In genomic region chr12:83488211-83488941, GRCm38 (mm10) we compare ENCODE assay signal across 8 mouse cellular contexts. TPM values are rescaled to one million over a fixed set of nuclear protein-coding genes. Genes with fewer than 3 reads are reported as not detected.
DNase-seq lines count a peak whose midpoint lies in the region; ATAC-seq and TF ChIP-seq lines count a peak whose summit lies in the region.

No protein-coding gene starts in this region.

- peak overlapping the region; percentile 98 for H3K4me2 ChIP-seq in hindbrain, postnatal 0 days (ENCODE audit: low read depth, low read length)
- H3K4me2 ChIP-seq in liver, embryonic 13.5 days = peak overlapping the region; percentile 95
- H3K4me2 ChIP-seq in neural tube, embryonic 15.5 days = peak overlapping the region; percentile 98

- peaks cover 59% of the 10 kb centered on the region for H3K27me3 ChIP-seq in forebrain, embryonic 10.5 days (ENCODE audit: poor library complexity, severe bottlenecking)
- no peaks in the 10 kb centered on the region for H3K27me3 ChIP-seq in hindbrain, postnatal 0 days (ENCODE audit: insufficient read depth, low read length)
- H3K27me3 ChIP-seq in liver, embryonic 13.5 days = peaks cover 41% of the 10 kb centered on the region
- H3K27me3 ChIP-seq in neural tube, embryonic 15.5 days (replicated peaks) = no peaks in the 10 kb centered on the region

- no peak for ATAC-seq in hindbrain, postnatal 0 days
- no peak for ATAC-seq in liver, embryonic 13.5 days (ENCODE audit: low read depth)
- no peak for ATAC-seq in neural tube, embryonic 15.5 days (ENCODE audit: low FRiP score)
- no peak for ATAC-seq in monocyte, adult 5-6 weeks (replicated peaks; ENCODE audit: insufficient number of reproducible peaks, low FRiP score, low TSS enrichment, poor library complexity, severe bottlenecking)

- peak overlapping the region; percentile 67 for H3K4me3 ChIP-seq in brown adipose tissue, adult 24 weeks (ENCODE audit: insufficient read depth, low read depth, low read length)
- H3K4me3 ChIP-seq in forebrain, embryonic 10.5 days = peak overlapping the region; percentile 74
- peak overlapping the region; percentile 81 for H3K4me3 ChIP-seq in hindbrain, postnatal 0 days (ENCODE audit: low read length)
- peak overlapping the region; percentile 89 for H3K4me3 ChIP-seq in liver, embryonic 13.5 days (replicated peaks)
- peak overlapping the region; percentile 82 for H3K4me3 ChIP-seq in neural tube, embryonic 15.5 days (replicated peaks)

- DNase-seq in right cerebral cortex, postnatal 25 days = peak; percentile 6
- no peak for DNase-seq in right cerebral cortex, postnatal 4 days
- DNase-seq in forebrain, embryonic 10.5 days (ENCODE audit: extremely low spot score, low spot score) = peak; percentile 46
- DNase-seq in hindbrain, postnatal 0 days (ENCODE audit: low spot score) = no peak
- peak; percentile 32 for DNase-seq in liver, embryonic 13.5 days

- no peak for TF ChIP-seq CTCF in hindbrain, postnatal 0 days (IDR thresholded peaks at IDR 0.05; ENCODE audit: low read depth)

- WGBS in forebrain, embryonic 10.5 days = under 1% methylated on average over 29 of the region's 29 CpGs
- under 1% methylated on average over 29 of the region's 29 CpGs for WGBS in hindbrain, postnatal 0 days
- under 1% methylated on average over 29 of the region's 29 CpGs for WGBS in liver, embryonic 13.5 days (ENCODE audit: insufficient replicate concordance)
- 0% methylated on average over 29 of the region's 29 CpGs for WGBS in neural tube, embryonic 15.5 days

- no peaks in the 10 kb centered on the region for H3K36me3 ChIP-seq in forebrain, embryonic 10.5 days (replicated peaks)
- no peaks in the 10 kb centered on the region for H3K36me3 ChIP-seq in hindbrain, postnatal 0 days (ENCODE audit: insufficient read depth, low read length)
- H3K36me3 ChIP-seq in liver, embryonic 13.5 days = no peaks in the 10 kb centered on the region
- no peaks in the 10 kb centered on the region for H3K36me3 ChIP-seq in neural tube, embryonic 15.5 days

- H3K4me1 ChIP-seq in brown adipose tissue, adult 24 weeks (ENCODE audit: control insufficient read depth, insufficient read depth, insufficient read length, low read length) = no peaks in the 10 kb centered on the region
- H3K4me1 ChIP-seq in forebrain, embryonic 10.5 days = peaks cover 44% of the 10 kb centered on the region
- no peaks in the 10 kb centered on the region for H3K4me1 ChIP-seq in hindbrain, postnatal 0 days (ENCODE audit: insufficient read depth, low read length)
- peaks cover 49% of the 10 kb centered on the region for H3K4me1 ChIP-seq in liver, embryonic 13.5 days (replicated peaks)
- H3K4me1 ChIP-seq in neural tube, embryonic 15.5 days = peaks cover 31% of the 10 kb centered on the region

- peaks cover 7% of the 10 kb centered on the region; the same call in 1 of the 2 replicates for H3K9me3 ChIP-seq in forebrain, embryonic 10.5 days
- peaks cover 3% of the 10 kb centered on the region; the same call in 1 of the 2 replicates for H3K9me3 ChIP-seq in hindbrain, postnatal 0 days (ENCODE audit: low read length)
- H3K9me3 ChIP-seq in liver, embryonic 13.5 days (replicated peaks) = peaks cover 3% of the 10 kb centered on the region
- H3K9me3 ChIP-seq in neural tube, embryonic 15.5 days (replicated peaks) = no peaks in the 10 kb centered on the region

- peak overlapping the region; percentile 46 for H3K27ac ChIP-seq in brown adipose tissue, adult 24 weeks (replicated peaks; ENCODE audit: low read depth, low read length)
- H3K27ac ChIP-seq in forebrain, embryonic 10.5 days = no peak overlapping the region
- H3K27ac ChIP-seq in hindbrain, postnatal 0 days = peak overlapping the region; percentile 90
- peak overlapping the region; percentile 53 for H3K27ac ChIP-seq in liver, embryonic 13.5 days
- H3K27ac ChIP-seq in neural tube, embryonic 15.5 days (replicated peaks) = peak overlapping the region; percentile 4; the same call in 1 of the 2 replicates

- H3K9ac ChIP-seq in hindbrain, postnatal 0 days (replicated peaks; ENCODE audit: low read length) = peak overlapping the region; percentile 33
- peak overlapping the region; percentile 73 for H3K9ac ChIP-seq in liver, embryonic 13.5 days
- peak overlapping the region; percentile 21; the same call in 1 of the 2 replicates for H3K9ac ChIP-seq in neural tube, embryonic 15.5 days (replicated peaks)

RNA-seq across cellular contexts. Expression of gene Dpf3, which starts 0.9 kb away (rescaled TPM):
- 5.8 and 10.9 TPM in 2 replicates for polyA plus RNA-seq in brown adipose tissue, adult 24 weeks (2012; ENCODE audit: insufficient read depth, insufficient read length, missing spikeins)
- polyA plus RNA-seq in forebrain, embryonic 10.5 days (2016; fragmentation: Nextera tagmentation; extraction: Ambion mirVana) = 1.2 and 2.2 TPM in 2 replicates
- 35.8 and 38.9 TPM in 2 replicates for total RNA-seq in hindbrain, postnatal 0 days (2014; rRNA removed)
- polyA plus RNA-seq in hindbrain, postnatal 0 days (2015; fragmentation: Nextera tagmentation; extraction: Ambion mirVana) = 16.0 and 19.8 TPM in 2 replicates
- 6.6 and 7.0 TPM in 2 replicates for polyA plus RNA-seq in liver, embryonic 13.5 days (2015; fragmentation: Nextera tagmentation; extraction: Ambion mirVana)
- 14.0 and 15.5 TPM in 2 replicates for polyA plus RNA-seq in neural tube, embryonic 15.5 days (2015; fragmentation: Nextera tagmentation; extraction: Ambion mirVana)
- 5.2 to 5.5 TPM (median 5.3 TPM) in 3 replicates for total RNA-seq in monocyte, adult 5-6 weeks (2017)

RNA-seq across cellular contexts. Expression of gene Dcaf4, which starts 31.9 kb away (rescaled TPM):
- 17.8 and 19.6 TPM in 2 replicates for polyA plus RNA-seq in brown adipose tissue, adult 24 weeks (2012; ENCODE audit: insufficient read depth, insufficient read length, missing spikeins)
- polyA plus RNA-seq in forebrain, embryonic 10.5 days (2016; fragmentation: Nextera tagmentation; extraction: Ambion mirVana) = 24.1 and 25.2 TPM in 2 replicates
- 45.0 and 55.6 TPM in 2 replicates for total RNA-seq in hindbrain, postnatal 0 days (2014; rRNA removed)
- polyA plus RNA-seq in hindbrain, postnatal 0 days (2015; fragmentation: Nextera tagmentation; extraction: Ambion mirVana) = 34.5 and 36.9 TPM in 2 replicates
- polyA plus RNA-seq in liver, embryonic 13.5 days (2015; fragmentation: Nextera tagmentation; extraction: Ambion mirVana) = 14.7 and 16.0 TPM in 2 replicates
- 45.8 and 46.1 TPM in 2 replicates for polyA plus RNA-seq in neural tube, embryonic 15.5 days (2015; fragmentation: Nextera tagmentation; extraction: Ambion mirVana)
- 6.4 to 14.1 TPM (median 10.5 TPM) in 3 replicates for total RNA-seq in monocyte, adult 5-6 weeks (2017)

Comparison
In these comparisons a context has a peak if more than half of its experiments do, and no peak if none do; other contexts are left out.
1. DNase-seq: peak in right cerebral cortex, postnatal 25 days (single experiment), forebrain, embryonic 10.5 days (single experiment) and liver, embryonic 13.5 days (single experiment); none in right cerebral cortex, postnatal 4 days (single experiment) and hindbrain, postnatal 0 days (single experiment).
2. H3K9ac ChIP-seq: peak in every context shown above with its lines; median percentile 73 in liver, embryonic 13.5 days; 33 in hindbrain, postnatal 0 days; 21 in neural tube, embryonic 15.5 days.
3. Peak in every context shown above with its lines, with median percentiles within 50 percentile points of each other: H3K4me3 ChIP-seq and H3K4me2 ChIP-seq.